Mouse (Mus musculus) lung, postnatal 0 days (tissue): Measurements from ENCODE around the gene Mvb12b. TPM values are rescaled to one million over a fixed set of nuclear protein-coding genes. Genes with fewer than 3 reads are reported as not detected.

Source experiments
- ATAC-seq: fragments of 200-750 bp; cut with Nextera tagmentation; 2 replicates; pipeline ENCODE4 v1.8.0; 2017; ENCODE audit warnings: moderate library complexity
- DNase-seq: peaks from one replicate; pipeline ENCODE4 v3.0.0-alpha.2; 2016; ENCODE audit warnings: low spot score
- H3K27ac ChIP-seq: fragments of 300-500 bp; sonication (generic); 2 replicates; pipeline ENCODE4 v1.5.1; 2014; ENCODE audit warnings: antibody characterized with exemption, mild to moderate bottlenecking, low read length, mixed read lengths
- H3K27me3 ChIP-seq: fragments of 300-500 bp; sonication (generic); replicated peaks from 2 replicates; pipeline ENCODE4 v1.6.1; 2014; ENCODE audit warnings: low read length, mixed read lengths; ENCODE audit not compliant: insufficient read depth
- H3K36me3 ChIP-seq: fragments of 300-500 bp; sonication (generic); 2 replicates; pipeline ENCODE4 v1.6.1; 2014; ENCODE audit warnings: low read length, mixed read lengths; ENCODE audit not compliant: insufficient read depth
- H3K4me1 ChIP-seq: fragments of 300-500 bp; sonication (generic); 2 replicates; pipeline ENCODE4 v1.6.1; 2014; ENCODE audit warnings: antibody characterized with exemption, low read depth, low read length, mixed read lengths; ENCODE audit not compliant: insufficient read depth
- H3K4me2 ChIP-seq: fragments of 300-500 bp; sonication (generic); replicated peaks from 2 replicates; pipeline ENCODE4 v1.6.1; 2014; ENCODE audit warnings: low read depth, mild to moderate bottlenecking, low read length, moderate library complexity, mixed read lengths
- H3K4me3 ChIP-seq: fragments of 300-500 bp; sonication (generic); 2 replicates; pipeline ENCODE4 v1.5.1; 2014; ENCODE audit warnings: low read depth, low read length
- H3K9ac ChIP-seq: fragments of 300-500 bp; sonication (generic); replicated peaks from 2 replicates; pipeline ENCODE4 v1.6.1; 2014; ENCODE audit warnings: low read depth, mild to moderate bottlenecking
- H3K9me3 ChIP-seq: fragments of 300-500 bp; sonication (generic); 2 replicates; pipeline ENCODE4 v1.6.1; 2016; ENCODE audit warnings: low read length, mixed read lengths
- CTCF ChIP-seq: IDR thresholded peaks from 2 replicates; pipeline ENCODE4 v1.5.1; 2016; ENCODE audit warnings: antibody characterized with exemption, mild to moderate bottlenecking
- EP300 ChIP-seq: IDR thresholded peaks from 2 replicates; pipeline ENCODE4 v1.6.1; 2016; ENCODE audit warnings: antibody characterized with exemption, mild to moderate bottlenecking, control low read depth
- WGBS: fragments of 180-500 bp; shearing (Covaris S2); extraction: QIAGEN DNeasy Blood & Tissue Kit; methylation state at CpG from one replicate; pipeline ENCODE4 v1.1.7; 2014; 5-methylcytosine and 5-hydroxymethylcytosine counted together
- polyA plus RNA-seq: library from polyadenylated mRNA; unstranded; fragments of >200 nt; fragmentation: Nextera tagmentation; extraction: Ambion mirVana; gene quantifications from 2 replicates; pipeline ENCODE4 v1.2.1, GENCODE M21; 2015

Gene Mvb12b
- polyA plus RNA-seq, 1 experiment from 2014 or later = 21.3 TPM

GRCm38 (mm10) chr2:33853011-33853976 lies 34.5 kb downstream of the Mvb12b start:
- Histone ChIP-seq H3K9me3 (no peaks in the 10 kb centered on the region), H3K36me3 (no peaks in the 10 kb centered on the region), H3K4me1 (no peaks in the 10 kb centered on the region; the same call in 1 of the 2 replicates), H3K4me2 (no peak overlapping the region), H3K27ac (no peak overlapping the region), H3K27me3 (no peaks in the 10 kb centered on the region), H3K9ac (no peak overlapping the region), H3K4me3 (no peak overlapping the region)
- WGBS = 58% methylated on average over 11 of the region's 11 CpGs
- ATAC-seq (no peak), DNase-seq (no peak)
- TF ChIP-seq EP300 = no peak
- no peak for TF ChIP-seq CTCF

DNA sequence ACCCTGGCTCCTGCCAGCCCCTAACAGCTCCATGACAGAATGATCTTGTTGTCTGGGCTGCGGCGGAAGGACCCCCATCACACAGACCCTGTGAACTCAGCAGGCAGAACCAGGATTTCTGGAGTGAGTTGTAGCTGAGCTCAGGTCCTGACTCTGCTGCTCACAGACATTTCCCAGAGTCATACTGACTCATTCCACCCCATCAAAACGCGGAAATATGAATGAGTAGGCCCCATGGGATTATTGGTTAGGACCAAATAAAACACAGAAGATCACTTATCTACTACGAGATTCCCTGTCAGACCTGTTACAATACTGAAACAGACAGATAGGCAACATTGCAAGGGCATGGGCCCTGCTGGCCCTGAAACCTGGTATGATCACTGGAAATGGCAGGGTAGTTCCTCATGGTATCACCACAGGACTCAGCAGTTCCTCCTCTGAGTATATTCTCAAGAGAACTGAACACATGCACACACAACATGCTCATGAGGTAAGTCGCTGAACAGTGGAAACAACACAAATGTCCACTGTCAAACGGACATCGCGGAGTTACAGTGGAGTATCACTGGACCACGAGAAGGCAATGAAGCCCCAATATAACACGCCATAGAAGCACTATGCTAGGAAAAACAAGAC lies 40.4 kb downstream of the Mvb12b start:
- ATAC-seq (no peak), DNase-seq (no peak)
- no peaks in the 10 kb centered on the region for H3K27me3 ChIP-seq
- TF ChIP-seq EP300 = no peak
- no peak for TF ChIP-seq CTCF
- H3K9me3 ChIP-seq = no peaks in the 10 kb centered on the region
- H3K4me2 ChIP-seq = no peak overlapping the region
- no peak overlapping the region for H3K27ac ChIP-seq
- H3K36me3 ChIP-seq = no peaks in the 10 kb centered on the region
- 72% methylated on average over 11 of the region's 11 CpGs for WGBS
- H3K9ac ChIP-seq = no peak overlapping the region
- H3K4me1 ChIP-seq = peaks cover 5% of the 10 kb centered on the region; the same call in 1 of the 2 replicates
- no peak overlapping the region for H3K4me3 ChIP-seq

DNA sequence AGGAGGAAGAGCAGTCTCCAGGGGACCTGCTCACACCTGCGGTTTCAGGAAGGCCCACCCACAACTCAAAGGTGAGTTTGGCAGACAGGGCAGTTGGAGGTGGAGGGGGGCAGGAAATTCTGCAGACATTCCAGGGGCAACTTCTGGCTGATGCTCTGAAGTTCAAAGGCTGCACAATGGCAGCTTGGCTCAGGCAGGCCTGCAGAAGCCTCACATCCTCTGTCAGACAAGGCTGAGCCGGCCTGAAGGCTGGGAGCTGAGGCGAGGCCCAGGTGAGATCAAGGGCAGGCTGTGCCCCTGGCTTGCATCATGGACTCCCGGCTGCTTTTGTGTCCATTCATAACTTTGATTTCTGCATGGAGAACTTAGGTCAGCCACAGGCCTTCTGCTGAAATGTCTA lies 41.1 kb downstream of the Mvb12b start:
- peaks cover 5% of the 10 kb centered on the region; the same call in 1 of the 2 replicates for H3K4me1 ChIP-seq
- H3K27ac ChIP-seq = no peak overlapping the region
- no peak overlapping the region for H3K4me2 ChIP-seq
- DNase-seq (no peak), ATAC-seq (no peak)
- H3K9me3 ChIP-seq = no peaks in the 10 kb centered on the region
- no peaks in the 10 kb centered on the region for H3K36me3 ChIP-seq
- WGBS = 34% methylated on average over 4 of the region's 4 CpGs
- TF ChIP-seq EP300 (no peak), CTCF (no peak)
- H3K27me3 ChIP-seq = no peaks in the 10 kb centered on the region
- no peak overlapping the region for H3K4me3 ChIP-seq
- H3K9ac ChIP-seq = no peak overlapping the region

- no peaks in the 10 kb centered on the region for H3K27me3 ChIP-seq
- WGBS = 36% methylated on average over 2 of the region's 2 CpGs
- no peak overlapping the region for H3K4me2 ChIP-seq
- no peak overlapping the region for H3K4me3 ChIP-seq
- no peaks in the 10 kb centered on the region for H3K9me3 ChIP-seq
- H3K27ac ChIP-seq = no peak overlapping the region
- no peaks in the 10 kb centered on the region for H3K36me3 ChIP-seq
- no peak overlapping the region for H3K9ac ChIP-seq
- ATAC-seq = peak; percentile 38; the same call in 1 of the 2 replicates
- peaks cover 5% of the 10 kb centered on the region; the same call in 1 of the 2 replicates for H3K4me1 ChIP-seq
- no peak for TF ChIP-seq EP300
- no peak for TF ChIP-seq CTCF
- DNase-seq = no peak
Measured at GRCm38 (mm10) chr2:33843642-33844041, 44.1 kb downstream of the Mvb12b start.

DNA sequence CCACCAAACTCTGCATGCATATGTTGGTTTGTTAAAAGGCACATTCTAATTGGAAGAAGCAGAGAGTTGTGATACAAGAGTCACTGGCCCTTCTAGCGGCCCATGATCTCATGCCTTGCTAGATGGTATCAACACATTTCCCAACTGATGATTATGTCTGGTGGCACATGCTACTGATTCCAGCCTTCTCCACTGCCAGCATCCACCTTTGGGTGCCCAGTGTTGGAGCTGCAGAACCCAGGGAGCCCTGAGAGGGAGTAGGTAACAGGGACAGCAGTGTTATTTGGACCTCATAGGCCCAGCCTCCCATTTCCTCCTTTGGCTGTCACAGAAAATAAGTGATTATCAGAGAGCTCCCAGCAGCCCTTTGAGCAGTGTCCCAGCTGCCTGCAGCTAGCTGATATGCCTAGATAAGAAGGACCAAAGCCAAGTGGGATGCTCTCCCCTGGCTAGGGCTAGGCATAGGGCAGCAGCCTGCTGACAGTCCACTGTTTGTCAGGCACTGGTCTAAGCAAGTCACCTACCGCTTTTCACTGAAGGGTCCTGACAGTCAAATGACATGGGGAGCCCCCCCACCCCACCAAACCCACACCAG lies 44.7 kb downstream of the Mvb12b start:
- TF ChIP-seq EP300 (0 out of 2 replicates have a peak, but pooled peaks have one; percentile 20), CTCF (no peak)
- peak; percentile 18 for DNase-seq
- peaks cover 5% of the 10 kb centered on the region; the same call in 1 of the 2 replicates for H3K4me1 ChIP-seq
- H3K4me2 ChIP-seq = no peak overlapping the region
- H3K9me3 ChIP-seq = no peaks in the 10 kb centered on the region
- peak; percentile 65 for ATAC-seq
- no peak overlapping the region for H3K27ac ChIP-seq
- no peaks in the 10 kb centered on the region for H3K36me3 ChIP-seq
- H3K9ac ChIP-seq = no peak overlapping the region
- no peak overlapping the region for H3K4me3 ChIP-seq
- WGBS = 79% methylated on average over 2 of the region's 2 CpGs
- H3K27me3 ChIP-seq = no peaks in the 10 kb centered on the region

- 91% methylated on average over 4 of the region's 4 CpGs for WGBS
- no peak overlapping the region for H3K9ac ChIP-seq
- H3K27me3 ChIP-seq = no peaks in the 10 kb centered on the region
Measured at GRCm38 (mm10) chr2:33841980-33842379, 45.8 kb downstream of the Mvb12b start.

More at GRCm38 (mm10) chr2:33841980-33842379, 45.8 kb downstream of the Mvb12b start:
- H3K4me3 ChIP-seq = no peak overlapping the region
- H3K36me3 ChIP-seq = no peaks in the 10 kb centered on the region
- H3K9me3 ChIP-seq = no peaks in the 10 kb centered on the region
- TF ChIP-seq EP300 = no peak
- no peak for TF ChIP-seq CTCF
- H3K4me2 ChIP-seq = no peak overlapping the region
- H3K27ac ChIP-seq = no peak overlapping the region
- ATAC-seq = no peak
- H3K4me1 ChIP-seq = no peaks in the 10 kb centered on the region; the same call in 1 of the 2 replicates
- DNase-seq = no peak
